Mouse (Mus musculus): Measurements from ENCODE around the gene Eif1.
"Not testable (repeated sequence)": the region's sequence is repeated elsewhere in the genome, so short reads cannot be mapped to it uniquely, and the experiment has no call there.

GRCm38 (mm10) chr11:100321479-100322305, 2.0 kb downstream of the Eif1 start:
- TF ChIP-seq CTCF, EP300 (IDR thresholded peaks at IDR 0.05; ENCODE audit: low read depth): not testable (repeated sequence)

All from heart, postnatal 0 days (tissue).